Mouse (Mus musculus) kidney, embryonic 15.5 days (tissue): ENCODE measurements around the gene Rab24. TPM values are rescaled to one million over a fixed set of nuclear protein-coding genes. Genes with fewer than 3 reads are reported as not detected.

Source experiments
- ATAC-seq: fragments of 200-750 bp; cut with Nextera tagmentation; replicated peaks from 2 replicates; pipeline ENCODE4 v1.8.0; 2017; ENCODE audit warnings: moderate TSS enrichment; ENCODE audit not compliant: low FRiP score
- H3K27ac ChIP-seq: fragments of 300-500 bp; sonication (generic); 2 replicates; pipeline ENCODE4 v1.5.1; 2015; ENCODE audit warnings: mild to moderate bottlenecking, inconsistent platforms
- H3K27me3 ChIP-seq: fragments of 300-500 bp; sonication (generic); 2 replicates; pipeline ENCODE4 v1.6.1; 2015; ENCODE audit warnings: inconsistent platforms
- H3K36me3 ChIP-seq: fragments of 300-500 bp; sonication (generic); 2 replicates; pipeline ENCODE4 v1.6.1; 2015; ENCODE audit warnings: inconsistent platforms
- H3K4me1 ChIP-seq: fragments of 300-500 bp; sonication (generic); 2 replicates; pipeline ENCODE4 v1.6.1; 2015; ENCODE audit warnings: inconsistent platforms
- H3K4me2 ChIP-seq: fragments of 300-500 bp; sonication (generic); 2 replicates; pipeline ENCODE4 v1.6.1; 2015; ENCODE audit warnings: moderate library complexity, mild to moderate bottlenecking, inconsistent platforms
- H3K4me3 ChIP-seq: fragments of 300-500 bp; sonication (generic); replicated peaks from 2 replicates; pipeline ENCODE4 v1.5.1; 2015; ENCODE audit warnings: mild to moderate bottlenecking, inconsistent platforms
- H3K9ac ChIP-seq: fragments of 300-500 bp; sonication (generic); 2 replicates; pipeline ENCODE4 v1.6.1; 2015; ENCODE audit warnings: mild to moderate bottlenecking, inconsistent platforms
- H3K9me3 ChIP-seq: fragments of 300-500 bp; sonication (generic); replicated peaks from 2 replicates; pipeline ENCODE4 v1.6.1; 2016; ENCODE audit warnings: inconsistent platforms
- WGBS: fragments of 180-500 bp; shearing (Covaris S2); methylation state at CpG from one replicate; pipeline ENCODE4 v1.1.7; 2015; ENCODE audit warnings: mixed read lengths; 5-methylcytosine and 5-hydroxymethylcytosine counted together
- polyA plus RNA-seq: library from polyadenylated mRNA; unstranded; fragments of >200 nt; fragmentation: Nextera tagmentation; extraction: Ambion mirVana; gene quantifications from 2 replicates; pipeline ENCODE4 v1.2.1, GENCODE M21; 2015

Gene Rab24
- polyA plus RNA-seq, 1 experiment from 2014 or later, result 87.7 TPM

GRCm38 (mm10) chr13:55339259-55339658, 17.5 kb upstream of the Rab24 start:
- Histone ChIP-seq H3K36me3 (peaks cover 8% of the 10 kb centered on the region), H3K9me3 (no peaks in the 10 kb centered on the region), H3K9ac (no peak overlapping the region), H3K27ac (no peak overlapping the region), H3K27me3 (no peaks in the 10 kb centered on the region), H3K4me2 (no peak overlapping the region), H3K4me1 (no peaks in the 10 kb centered on the region), H3K4me3 (no peak overlapping the region)
- ATAC-seq, result no peak
- WGBS, result 21% methylated on average over 2 of the region's 2 CpGs

GRCm38 (mm10) chr13:55338131-55339054, 16.6 kb upstream of the Rab24 start:
- Histone ChIP-seq H3K36me3 (no peaks in the 10 kb centered on the region), H3K4me2 (no peak overlapping the region), H3K4me3 (no peak overlapping the region), H3K27me3 (no peaks in the 10 kb centered on the region), H3K9ac (no peak overlapping the region), H3K4me1 (no peaks in the 10 kb centered on the region), H3K9me3 (no peaks in the 10 kb centered on the region), H3K27ac (no peak overlapping the region)
- WGBS, result 60% methylated on average over 12 of the region's 12 CpGs
- ATAC-seq, result no peak

- no peak overlapping the region for H3K4me2 ChIP-seq
- ATAC-seq, result 0 out of 2 replicates have a peak, but pooled peaks have one; percentile 46
- no peaks in the 10 kb centered on the region for H3K9me3 ChIP-seq
- H3K4me1 ChIP-seq, result no peaks in the 10 kb centered on the region
- H3K9ac ChIP-seq, result no peak overlapping the region
- H3K36me3 ChIP-seq, result no peaks in the 10 kb centered on the region
- no peaks in the 10 kb centered on the region for H3K27me3 ChIP-seq
- no peak overlapping the region for H3K4me3 ChIP-seq
- H3K27ac ChIP-seq, result 0 out of 2 replicates have a peak overlapping the region, but pooled peaks have one; percentile 8
- WGBS, result 44% methylated on average over 10 of the region's 10 CpGs
These were observed 15.7 kb upstream of the Rab24 start for GRCm38 (mm10) chr13:55337341-55337975.

DNA sequence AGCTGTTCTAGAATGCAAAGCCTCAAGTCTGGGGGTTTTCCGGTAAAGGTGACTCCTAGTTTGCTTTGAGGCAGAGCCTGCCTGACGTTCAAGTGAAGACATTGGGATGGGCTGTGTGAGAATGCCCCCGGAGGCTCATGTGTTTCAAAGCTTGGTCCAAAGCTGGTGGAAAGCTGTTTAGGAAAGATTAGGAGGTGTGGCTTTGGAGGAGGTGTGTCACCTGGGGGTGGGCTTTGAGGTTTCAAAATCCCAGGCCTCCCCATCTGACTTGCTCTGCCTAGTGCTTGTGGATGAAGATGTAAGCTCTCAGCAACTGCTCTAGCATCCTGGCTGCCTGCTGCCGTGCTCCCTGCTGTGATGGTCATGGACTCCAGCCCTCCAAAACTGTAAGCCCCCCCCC, 14.0 kb upstream of the Rab24 start:
- no peak overlapping the region for H3K27ac ChIP-seq
- peaks cover 5% of the 10 kb centered on the region for H3K4me1 ChIP-seq
- no peak for ATAC-seq
- no peaks in the 10 kb centered on the region for H3K27me3 ChIP-seq
- H3K9me3 ChIP-seq, result no peaks in the 10 kb centered on the region
- 84% methylated on average over 4 of the region's 4 CpGs for WGBS
- no peak overlapping the region for H3K4me2 ChIP-seq
- H3K36me3 ChIP-seq, result no peaks in the 10 kb centered on the region
- no peak overlapping the region for H3K4me3 ChIP-seq
- no peak overlapping the region for H3K9ac ChIP-seq

- Histone ChIP-seq H3K4me1 (peaks cover 32% of the 10 kb centered on the region), H3K4me3 (no peak overlapping the region), H3K27ac (no peak overlapping the region), H3K9me3 (no peaks in the 10 kb centered on the region), H3K4me2 (no peak overlapping the region), H3K36me3 (no peaks in the 10 kb centered on the region), H3K27me3 (no peaks in the 10 kb centered on the region), H3K9ac (no peak overlapping the region)
- no peak for ATAC-seq
- 83% methylated on average over 3 of the region's 3 CpGs for WGBS
These were observed 10.6 kb upstream of the Rab24 start for GRCm38 (mm10) chr13:55332331-55332730.

DNA sequence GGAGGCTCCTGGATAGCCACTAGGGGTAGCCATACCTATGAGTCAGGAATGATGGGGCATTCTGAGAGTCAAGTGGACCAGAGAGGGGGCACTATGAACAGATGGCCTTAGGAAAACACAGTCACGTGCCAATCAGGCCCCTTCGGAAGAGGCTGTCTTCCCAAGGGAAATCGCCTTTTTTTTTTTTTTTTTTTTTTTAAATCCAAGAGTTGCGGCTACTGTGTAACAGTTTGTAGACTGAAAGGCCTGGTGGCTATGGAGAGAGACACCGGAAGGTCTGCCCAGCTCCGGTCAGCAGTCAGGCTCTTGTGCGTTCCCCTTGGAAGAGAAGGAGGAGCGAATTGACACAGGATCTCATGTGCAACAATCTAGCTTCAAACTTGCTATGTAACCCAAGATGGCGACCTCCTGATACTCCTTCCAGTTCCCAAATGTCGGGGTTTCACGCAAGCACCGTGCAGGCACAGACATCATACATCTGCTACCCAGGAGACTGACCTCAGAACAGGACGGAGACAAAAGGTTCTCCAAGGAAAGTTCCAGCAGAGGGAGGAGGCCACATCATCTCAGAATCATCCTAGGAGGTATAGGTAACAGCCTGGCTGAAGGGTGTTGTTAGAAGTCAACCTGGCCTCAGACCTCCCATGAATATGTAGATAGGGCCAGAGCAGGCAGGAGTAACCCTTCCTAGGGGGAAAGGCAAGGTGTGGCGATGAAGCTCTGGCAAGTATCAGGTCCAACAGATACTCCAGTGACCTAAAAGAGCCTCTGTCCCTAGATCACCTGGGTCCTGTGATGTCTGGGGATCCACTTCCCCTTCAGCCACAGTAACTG, 9.0 kb upstream of the Rab24 start:
- ATAC-seq, result no peak
- H3K36me3 ChIP-seq, result peaks cover 12% of the 10 kb centered on the region
- WGBS, result 40% methylated on average over 14 of the region's 14 CpGs

GRCm38 (mm10) chr13:55329683-55330566, 8.2 kb upstream of the Rab24 start, which contains the start of gene Mxd3:
Gene Mxd3 (minus strand): TSS chr13:55329823.
- WGBS, result under 1% methylated on average over 80 of the region's 82 CpGs

More for the DNA sequence above, 9.0 kb upstream of the Rab24 start:
- Histone ChIP-seq H3K27me3 (no peaks in the 10 kb centered on the region), H3K27ac (peak overlapping the region; percentile 97), H3K4me2 (peak overlapping the region; percentile 94), H3K9ac (peak overlapping the region; percentile 76), H3K9me3 (no peaks in the 10 kb centered on the region), H3K4me3 (peak overlapping the region; percentile 78), H3K4me1 (peaks cover 42% of the 10 kb centered on the region)

GRCm38 (mm10) chr13:55329109-55329682, 7.5 kb upstream of the Rab24 start:
- Histone ChIP-seq H3K4me3 (peak overlapping the region; percentile 78), H3K4me2 (peak overlapping the region; percentile 94), H3K27ac (peak overlapping the region; percentile 97), H3K9me3 (no peaks in the 10 kb centered on the region), H3K36me3 (peaks cover 26% of the 10 kb centered on the region), H3K27me3 (no peaks in the 10 kb centered on the region), H3K4me1 (peaks cover 48% of the 10 kb centered on the region), H3K9ac (peak overlapping the region; percentile 68)
- under 1% methylated on average over 25 of the region's 29 CpGs for WGBS
- peak; percentile 30 for ATAC-seq

More at GRCm38 (mm10) chr13:55329683-55330566, 8.2 kb upstream of the Rab24 start, which contains the start of gene Mxd3:
- Histone ChIP-seq H3K27ac (peak within 1 kb of the TSS; percentile 97), H3K9me3 (no peaks in the 10 kb centered on the region), H3K4me1 (peaks cover 48% of the 10 kb centered on the region), H3K9ac (peak within 1 kb of the TSS; percentile 76), H3K36me3 (peaks cover 20% of the 10 kb centered on the region), H3K27me3 (no peaks in the 10 kb centered on the region), H3K4me2 (peak within 1 kb of the TSS; percentile 94), H3K4me3 (peak within 1 kb of the TSS; percentile 78)
- ATAC-seq, result peak; percentile 89

- Histone ChIP-seq H3K4me2 (peak overlapping the region; percentile 94), H3K9me3 (no peaks in the 10 kb centered on the region), H3K27me3 (no peaks in the 10 kb centered on the region), H3K4me1 (peaks cover 54% of the 10 kb centered on the region), H3K4me3 (peak overlapping the region; percentile 78), H3K27ac (no peak overlapping the region), H3K9ac (peak overlapping the region; percentile 68), H3K36me3 (peaks cover 32% of the 10 kb centered on the region)
- WGBS, result 88% methylated on average over 4 of the region's 4 CpGs
- ATAC-seq, result no peak
These were observed 6.9 kb upstream of the Rab24 start for GRCm38 (mm10) chr13:55328641-55329040.

DNA sequence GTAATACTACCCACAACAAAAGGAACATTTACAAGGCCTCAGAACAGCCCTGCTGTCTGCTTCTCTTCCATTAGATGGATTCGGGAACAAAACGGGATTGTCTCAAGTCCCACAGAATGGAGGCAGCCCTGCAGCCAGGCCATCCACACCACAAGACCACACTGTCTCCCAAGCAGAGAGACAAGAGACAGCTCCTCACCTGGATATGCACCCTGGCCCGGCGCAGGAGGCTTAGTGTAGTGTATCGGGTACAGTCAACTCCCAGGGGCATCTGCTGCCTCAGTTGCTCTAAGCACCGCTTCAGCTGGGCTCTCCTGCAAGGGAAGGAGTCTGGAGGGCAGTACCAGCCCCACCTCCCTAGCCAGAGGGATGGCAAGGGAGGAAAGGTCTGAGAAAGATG, 6.4 kb upstream of the Rab24 start:
- Histone ChIP-seq H3K4me2 (peak overlapping the region; percentile 94), H3K9ac (peak overlapping the region; percentile 68), H3K9me3 (no peaks in the 10 kb centered on the region), H3K36me3 (peaks cover 37% of the 10 kb centered on the region), H3K4me1 (peaks cover 59% of the 10 kb centered on the region), H3K27me3 (no peaks in the 10 kb centered on the region), H3K4me3 (peak overlapping the region; percentile 78), H3K27ac (no peak overlapping the region)
- no peak for ATAC-seq
- WGBS, result 84% methylated on average over 6 of the region's 6 CpGs
